Mouse (Mus musculus): ENCODE data around the gene Garem2. TPM values are rescaled to one million over a fixed set of nuclear protein-coding genes. Genes with fewer than 3 reads are reported as not detected.

The Garem2 gene
- polyA plus RNA-seq, 1 experiment from 2014 or later: 0.53 TPM

DNA sequence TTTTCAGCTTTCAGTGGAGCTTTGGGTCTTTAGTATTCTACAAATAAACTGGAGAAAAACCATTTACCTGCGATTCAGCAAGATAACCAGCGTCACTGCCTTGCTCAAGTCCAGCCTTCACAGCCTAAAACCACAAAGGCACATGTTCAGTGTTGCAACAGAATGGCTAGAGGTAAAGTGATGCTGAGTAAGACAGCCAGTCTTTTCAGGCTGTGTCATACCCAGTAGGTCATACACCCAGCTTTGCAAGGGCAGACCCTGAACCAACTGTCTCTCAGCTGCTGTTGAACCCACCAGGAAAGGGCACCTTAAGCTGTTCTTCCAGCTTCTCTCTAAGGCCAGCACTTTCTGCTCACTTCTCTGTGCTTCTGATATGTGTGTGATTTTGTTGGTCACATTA is 27.2 kb downstream of the Garem2 start:
- Histone ChIP-seq H3K4me3 (replicated peaks) (no peak overlapping the region), H3K4me2 (replicated peaks) (no peak overlapping the region), H3K4me1 (replicated peaks) (no peaks in the 10 kb centered on the region), H3K9ac (no peak overlapping the region), H3K36me3 (peaks cover 43% of the 10 kb centered on the region), H3K27me3 (replicated peaks) (no peaks in the 10 kb centered on the region), H3K9me3 (no peaks in the 10 kb centered on the region), H3K27ac (no peak overlapping the region)
- 92% methylated on average over 2 of the region's 2 CpGs for WGBS
- ATAC-seq: no peak

DNA sequence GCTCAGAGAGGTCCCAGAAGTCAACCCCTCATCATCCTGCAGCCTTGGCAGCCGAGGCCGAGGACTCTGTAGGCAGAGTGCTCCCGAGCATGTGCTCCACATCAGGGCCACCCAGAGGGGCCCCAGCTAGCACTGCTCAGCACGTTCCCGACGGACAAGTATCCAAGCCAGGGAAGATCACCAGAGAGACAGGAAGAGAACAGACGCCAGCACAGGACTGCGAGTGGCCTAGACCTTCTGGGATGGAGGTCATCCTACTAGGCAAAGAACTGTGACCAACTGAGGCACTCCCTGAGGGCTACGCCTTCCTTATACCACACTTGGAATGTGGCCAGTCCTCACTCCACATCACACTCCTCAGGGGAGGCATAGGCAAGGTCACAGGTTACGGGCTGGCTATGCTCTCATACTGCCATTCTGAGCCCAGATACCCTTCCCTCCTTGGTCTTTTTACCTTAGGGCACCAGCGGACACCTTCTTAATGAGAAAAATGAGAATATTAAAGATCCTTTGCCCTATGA is 30.8 kb downstream of the Garem2 start:
- Histone ChIP-seq H3K4me3 (replicated peaks) (no peak overlapping the region), H3K4me1 (replicated peaks) (no peaks in the 10 kb centered on the region), H3K4me2 (replicated peaks) (no peak overlapping the region), H3K36me3 (peaks cover 42% of the 10 kb centered on the region), H3K9ac (no peak overlapping the region), H3K9me3 (no peaks in the 10 kb centered on the region), H3K27me3 (replicated peaks) (no peaks in the 10 kb centered on the region), H3K27ac (no peak overlapping the region)
- WGBS: 92% methylated on average over 11 of the region's 11 CpGs
- no peak for ATAC-seq

DNA sequence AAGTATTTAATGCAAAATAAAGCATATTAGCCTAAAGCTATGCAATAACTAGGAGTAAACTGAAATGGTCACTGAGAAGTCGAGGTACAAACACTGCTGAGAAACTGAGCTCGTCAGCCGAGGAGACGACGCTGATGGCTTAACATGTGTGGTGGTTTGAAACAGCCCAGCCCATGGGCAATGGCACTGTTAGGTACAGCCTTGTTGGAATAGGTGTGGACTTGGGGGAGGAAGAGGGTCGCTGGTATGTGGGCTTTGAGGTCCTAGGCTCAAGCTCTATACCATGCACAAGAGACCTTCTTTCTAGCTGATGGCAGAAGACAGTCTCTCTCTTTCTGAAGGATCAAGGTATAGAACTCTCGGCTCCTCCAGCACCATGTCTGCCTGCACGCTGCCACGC is 32.3 kb downstream of the Garem2 start:
- no peak for ATAC-seq
- peaks cover 41% of the 10 kb centered on the region for H3K36me3 ChIP-seq
- H3K9ac ChIP-seq: no peak overlapping the region
- WGBS: 88% methylated on average over 9 of the region's 9 CpGs
- no peak overlapping the region for H3K4me2 ChIP-seq (replicated peaks)
- H3K4me1 ChIP-seq (replicated peaks): no peaks in the 10 kb centered on the region
- no peaks in the 10 kb centered on the region for H3K9me3 ChIP-seq
- no peaks in the 10 kb centered on the region for H3K27me3 ChIP-seq (replicated peaks)
- H3K27ac ChIP-seq: no peak overlapping the region
- no peak overlapping the region for H3K4me3 ChIP-seq (replicated peaks)

DNA sequence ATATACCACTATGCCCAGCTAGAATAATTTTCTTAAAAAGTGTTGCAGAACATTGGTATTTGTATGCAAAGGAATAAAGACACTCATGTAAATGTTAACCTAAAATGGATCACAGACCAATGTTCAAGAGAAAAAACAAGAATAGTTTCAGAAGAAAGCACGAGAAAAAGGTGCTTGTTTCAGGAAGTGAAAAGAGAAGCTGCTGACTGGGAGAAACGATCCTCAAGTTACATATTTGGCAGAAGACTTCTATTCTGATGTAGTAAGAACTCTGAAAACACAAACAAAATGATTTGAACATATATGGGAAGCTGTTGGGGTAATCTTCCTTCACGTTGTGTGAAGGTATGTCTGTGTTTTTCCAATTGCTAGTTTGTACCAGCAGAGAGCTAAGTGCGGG is 33.2 kb downstream of the Garem2 start:
- 87% methylated on average over 4 of the region's 4 CpGs for WGBS
- Histone ChIP-seq H3K27ac (no peak overlapping the region), H3K9ac (no peak overlapping the region), H3K4me3 (replicated peaks) (no peak overlapping the region), H3K4me2 (replicated peaks) (no peak overlapping the region), H3K36me3 (peaks cover 41% of the 10 kb centered on the region), H3K4me1 (replicated peaks) (no peaks in the 10 kb centered on the region), H3K27me3 (replicated peaks) (no peaks in the 10 kb centered on the region), H3K9me3 (no peaks in the 10 kb centered on the region)
- ATAC-seq: no peak

DNA sequence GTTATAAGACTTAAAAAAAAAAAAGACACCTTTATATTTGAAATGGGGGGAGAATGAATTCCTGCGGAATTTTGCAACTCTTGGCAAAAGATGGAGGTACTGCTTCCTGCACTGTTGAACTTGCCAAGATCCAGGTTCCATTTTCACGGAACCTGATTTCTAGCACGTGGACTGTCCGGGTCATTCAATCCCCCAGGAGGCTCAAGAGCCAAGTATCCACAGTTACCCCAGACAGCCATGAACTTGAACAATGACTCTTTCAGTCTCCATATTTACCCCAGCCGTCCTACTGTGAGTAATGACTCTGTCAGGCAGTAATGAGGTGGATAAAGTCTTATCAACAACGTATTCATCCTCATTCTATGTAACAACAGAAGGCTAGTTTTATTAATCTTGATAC is 41.6 kb downstream of the Garem2 start:
- WGBS: 83% methylated on average over 6 of the region's 6 CpGs
- no peak for ATAC-seq
- no peaks in the 10 kb centered on the region for H3K4me1 ChIP-seq (replicated peaks)
- H3K4me2 ChIP-seq (replicated peaks): no peak overlapping the region
- no peak overlapping the region for H3K27ac ChIP-seq
- no peak overlapping the region for H3K4me3 ChIP-seq (replicated peaks)
- H3K27me3 ChIP-seq (replicated peaks): no peaks in the 10 kb centered on the region
- H3K9me3 ChIP-seq: no peaks in the 10 kb centered on the region
- H3K36me3 ChIP-seq: peaks cover 25% of the 10 kb centered on the region
- no peak overlapping the region for H3K9ac ChIP-seq

DNA sequence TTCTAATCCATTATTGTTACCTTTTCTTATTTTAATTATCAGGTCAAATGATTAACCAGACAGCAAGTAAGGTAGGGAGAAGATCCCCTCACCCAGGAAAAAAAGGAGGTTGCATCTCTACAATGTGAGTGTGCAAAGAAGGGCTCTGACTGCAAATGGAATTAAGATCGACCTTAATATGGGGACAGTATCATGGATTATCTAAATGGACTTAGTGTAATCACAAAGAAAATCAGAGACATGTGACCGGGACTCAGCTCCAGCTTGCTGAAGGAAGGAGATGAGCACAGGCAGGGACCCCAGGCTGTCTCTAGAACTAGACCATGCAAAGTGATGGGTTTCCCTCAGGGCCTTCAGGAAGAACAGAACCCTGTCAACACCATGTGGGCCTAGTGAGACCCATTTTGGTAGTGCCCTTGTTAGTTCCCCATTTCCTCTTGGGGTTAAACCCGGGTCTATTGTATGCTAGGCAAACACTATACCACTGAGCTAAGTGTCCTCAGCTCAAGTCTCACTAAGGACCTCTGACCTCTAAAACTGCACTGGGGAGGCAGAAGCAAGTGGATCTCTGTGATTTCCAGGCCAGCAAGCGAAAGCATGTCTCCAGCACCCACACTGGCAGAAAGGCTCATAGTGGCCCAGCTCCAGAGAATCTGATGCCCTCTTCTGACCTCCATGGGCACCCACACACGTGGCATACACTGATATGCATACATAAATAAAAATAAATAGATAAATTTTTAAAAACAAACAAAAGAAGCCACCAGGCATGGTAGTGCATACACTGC is 43.4 kb downstream of the Garem2 start:
- H3K4me3 ChIP-seq (replicated peaks): no peak overlapping the region
- H3K4me1 ChIP-seq (replicated peaks): 0 out of 2 replicates have a peak, but pooled peaks cover 2% of the 10 kb centered on the region
- no peaks in the 10 kb centered on the region for H3K9me3 ChIP-seq
- H3K4me2 ChIP-seq (replicated peaks): no peak overlapping the region
- H3K27me3 ChIP-seq (replicated peaks): no peaks in the 10 kb centered on the region
- no peak overlapping the region for H3K27ac ChIP-seq
- no peak for ATAC-seq
- peaks cover 21% of the 10 kb centered on the region for H3K36me3 ChIP-seq
- H3K9ac ChIP-seq: no peak overlapping the region
- WGBS: 84% methylated on average over 5 of the region's 5 CpGs

DNA sequence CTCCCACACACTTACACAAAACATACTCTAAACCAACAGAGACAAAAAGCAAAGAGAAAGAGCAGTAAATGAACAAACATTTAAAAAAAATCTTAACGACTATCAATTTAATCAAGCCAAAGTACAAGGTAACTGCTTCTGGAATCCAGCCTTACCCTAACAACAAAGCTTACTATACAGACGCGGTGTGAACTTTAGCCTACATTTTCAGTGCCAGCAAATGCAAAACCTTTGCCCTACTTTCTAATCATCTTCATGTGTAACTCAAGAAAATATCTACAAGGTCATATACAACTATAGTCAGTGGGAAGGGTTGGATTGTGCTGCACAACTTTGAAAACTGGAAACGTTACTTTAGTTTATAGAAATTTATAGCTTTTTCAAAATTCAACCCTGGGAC is 47.0 kb downstream of the Garem2 start:
- Histone ChIP-seq H3K27me3 (replicated peaks) (no peaks in the 10 kb centered on the region), H3K9me3 (no peaks in the 10 kb centered on the region), H3K4me3 (replicated peaks) (no peak overlapping the region), H3K4me2 (replicated peaks) (peak overlapping the region; percentile 17; the same call in 1 of the 2 replicates), H3K9ac (no peak overlapping the region), H3K4me1 (replicated peaks) (0 out of 2 replicates have a peak, but pooled peaks cover 7% of the 10 kb centered on the region), H3K36me3 (0 out of 2 replicates have a peak, but pooled peaks cover 3% of the 10 kb centered on the region), H3K27ac (no peak overlapping the region)
- ATAC-seq: peak; percentile 60
- 58% methylated on average over 4 of the region's 4 CpGs for WGBS

DNA sequence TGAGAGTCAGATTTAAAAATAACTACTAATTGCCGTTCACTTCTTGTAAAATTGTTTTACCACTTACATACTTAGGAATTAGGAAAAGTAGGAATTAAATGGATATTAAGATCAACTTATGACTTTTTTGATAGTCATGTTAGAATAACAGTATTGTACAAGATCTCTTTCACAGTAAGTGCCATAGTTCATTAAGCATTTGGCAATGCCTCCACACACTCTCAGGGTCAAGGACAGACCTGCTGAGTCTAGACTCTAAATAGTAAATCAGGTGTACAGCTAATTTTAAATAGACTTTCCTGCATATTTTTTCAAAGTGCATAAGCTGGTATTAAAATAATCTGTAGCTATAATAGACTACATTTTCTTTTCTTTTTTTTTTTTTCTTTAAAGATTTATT is 47.5 kb downstream of the Garem2 start:
- H3K4me2 ChIP-seq (replicated peaks): no peak overlapping the region
- no peak overlapping the region for H3K27ac ChIP-seq
- no peak overlapping the region for H3K4me3 ChIP-seq (replicated peaks)
- H3K9me3 ChIP-seq: no peaks in the 10 kb centered on the region
- ATAC-seq: no peak
- 0 out of 2 replicates have a peak, but pooled peaks cover 3% of the 10 kb centered on the region for H3K36me3 ChIP-seq
- 69% methylated on average over 1 of the region's 1 CpGs for WGBS
- no peak overlapping the region for H3K9ac ChIP-seq
- no peaks in the 10 kb centered on the region for H3K27me3 ChIP-seq (replicated peaks)
- H3K4me1 ChIP-seq (replicated peaks): 0 out of 2 replicates have a peak, but pooled peaks cover 7% of the 10 kb centered on the region

DNA sequence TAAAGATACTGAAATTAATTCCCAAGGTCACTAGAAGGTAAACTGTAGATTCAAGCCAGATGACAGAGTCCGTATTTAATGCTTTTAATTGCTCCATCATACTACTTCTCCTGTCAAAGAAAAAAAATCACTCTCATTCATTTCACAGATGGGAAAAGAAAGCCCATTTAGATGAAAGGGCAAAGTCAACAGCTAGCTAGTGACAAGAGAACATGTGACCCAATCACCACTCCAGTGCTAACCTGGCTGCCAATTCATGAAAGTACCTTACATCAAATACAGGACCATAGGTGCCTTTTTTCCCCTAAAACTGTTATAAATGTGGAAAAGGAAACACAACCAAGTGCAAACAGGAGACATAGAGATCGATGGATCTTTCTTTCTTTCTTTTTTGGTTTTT is 48.3 kb downstream of the Garem2 start:
- no peaks in the 10 kb centered on the region for H3K27me3 ChIP-seq (replicated peaks)
- no peak for ATAC-seq
- no peak overlapping the region for H3K9ac ChIP-seq
- no peak overlapping the region for H3K27ac ChIP-seq
- no peak overlapping the region for H3K4me3 ChIP-seq (replicated peaks)
- 0 out of 2 replicates have a peak, but pooled peaks cover 7% of the 10 kb centered on the region for H3K4me1 ChIP-seq (replicated peaks)
- H3K9me3 ChIP-seq: no peaks in the 10 kb centered on the region
- 0 out of 2 replicates have a peak, but pooled peaks cover 3% of the 10 kb centered on the region for H3K36me3 ChIP-seq
- H3K4me2 ChIP-seq (replicated peaks): peak overlapping the region; percentile 33; the same call in 1 of the 2 replicates
- WGBS: 89% methylated on average over 2 of the region's 2 CpGs

DNA sequence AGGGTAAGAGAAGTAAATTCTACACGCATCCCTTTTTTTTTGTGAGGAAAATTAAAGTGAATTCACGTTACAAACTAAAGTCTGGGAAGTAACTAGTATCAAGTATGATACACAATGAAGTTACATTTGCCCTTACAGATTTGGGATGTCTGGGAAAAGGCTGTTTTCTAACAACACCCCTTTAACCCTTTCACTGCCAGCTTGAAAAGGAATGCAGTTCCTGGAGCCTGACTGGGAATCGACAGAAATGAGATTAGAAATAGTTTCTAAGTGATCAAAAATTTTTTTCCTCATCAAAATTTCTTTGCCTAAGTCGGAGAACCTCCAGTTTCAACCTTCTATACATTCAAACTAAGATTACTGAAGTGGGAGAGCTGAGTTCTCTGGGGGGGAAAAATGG is 49.1 kb downstream of the Garem2 start:
- peak overlapping the region; percentile 89 for H3K4me3 ChIP-seq (replicated peaks)
- no peaks in the 10 kb centered on the region for H3K27me3 ChIP-seq (replicated peaks)
- peak overlapping the region; percentile 93; the same call in 1 of the 2 replicates for H3K27ac ChIP-seq
- 0 out of 2 replicates have a peak, but pooled peaks cover 7% of the 10 kb centered on the region for H3K4me1 ChIP-seq (replicated peaks)
- H3K36me3 ChIP-seq: 0 out of 2 replicates have a peak, but pooled peaks cover 2% of the 10 kb centered on the region
- no peak for ATAC-seq
- H3K9ac ChIP-seq: peak overlapping the region; percentile 92
- peak overlapping the region; percentile 66 for H3K4me2 ChIP-seq (replicated peaks)
- 22% methylated on average over 4 of the region's 4 CpGs for WGBS
- no peaks in the 10 kb centered on the region for H3K9me3 ChIP-seq

DNA sequence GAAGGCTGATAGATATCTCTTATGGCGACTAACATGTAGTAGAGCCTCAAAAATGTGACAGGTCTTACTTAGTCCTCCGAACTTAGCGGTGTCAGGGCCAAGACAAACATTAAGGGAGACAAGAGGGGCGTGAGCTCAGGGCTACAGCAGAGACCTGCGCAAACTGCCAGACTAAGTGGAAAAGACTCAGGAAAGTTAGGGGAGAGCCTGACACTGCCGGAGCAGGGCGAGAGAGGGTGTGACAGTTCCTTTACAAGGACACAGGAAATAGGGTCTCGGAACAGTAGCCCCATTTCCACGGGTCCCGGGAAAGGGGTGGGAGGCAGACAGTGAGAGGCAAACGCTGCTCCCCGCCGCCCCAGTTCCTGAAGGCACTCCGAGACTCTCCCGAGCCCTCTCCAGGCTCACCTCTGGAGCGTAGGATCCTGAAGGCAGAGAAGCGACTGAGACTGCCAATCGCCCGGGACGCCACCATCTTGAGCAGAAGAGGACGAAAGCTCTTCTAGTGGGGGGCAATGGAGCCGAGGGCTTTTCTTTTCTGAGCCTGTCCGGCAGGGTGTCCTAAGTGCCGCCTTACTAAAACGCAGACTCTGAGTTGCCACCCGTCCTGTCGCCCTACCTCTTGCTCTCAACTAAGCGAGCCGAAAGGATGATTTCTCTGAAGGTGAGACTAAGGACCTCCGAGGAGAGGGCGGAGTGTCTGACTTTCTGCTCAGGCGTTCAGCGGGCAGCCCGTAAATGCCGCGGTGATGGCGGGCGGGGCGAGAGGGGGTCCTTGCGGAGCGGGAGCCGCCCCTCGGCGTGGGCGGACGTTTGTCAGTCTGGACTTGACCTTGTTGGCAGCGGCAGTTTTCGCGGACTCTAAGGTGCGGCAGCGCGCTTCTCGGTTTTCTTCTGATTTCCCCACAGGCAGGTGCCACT is 49.8 kb downstream of the Garem2 start, which contains the start of the genes Hadha and Hadhb:
Gene Hadha, minus strand, starts transcription at position 689 of the 921 bp plus-strand sequence.
Gene Hadhb, plus strand, starts transcription at position 775 of the 921 bp plus-strand sequence.
- Histone ChIP-seq H3K27me3 (replicated peaks) (no peaks in the 10 kb centered on the region), H3K36me3 (no peaks in the 10 kb centered on the region), H3K4me1 (replicated peaks) (0 out of 2 replicates have a peak, but pooled peaks cover 7% of the 10 kb centered on the region), H3K4me2 (replicated peaks) (peak within 1 kb of the TSS; percentile 66), H3K27ac (peak within 1 kb of the TSS; percentile 93), H3K4me3 (replicated peaks) (peak within 1 kb of the TSS; percentile 89), H3K9ac (peak within 1 kb of the TSS; percentile 92), H3K9me3 (no peaks in the 10 kb centered on the region)
- WGBS: under 1% methylated on average over 53 of the region's 53 CpGs
- ATAC-seq: peak; percentile 88

DNA sequence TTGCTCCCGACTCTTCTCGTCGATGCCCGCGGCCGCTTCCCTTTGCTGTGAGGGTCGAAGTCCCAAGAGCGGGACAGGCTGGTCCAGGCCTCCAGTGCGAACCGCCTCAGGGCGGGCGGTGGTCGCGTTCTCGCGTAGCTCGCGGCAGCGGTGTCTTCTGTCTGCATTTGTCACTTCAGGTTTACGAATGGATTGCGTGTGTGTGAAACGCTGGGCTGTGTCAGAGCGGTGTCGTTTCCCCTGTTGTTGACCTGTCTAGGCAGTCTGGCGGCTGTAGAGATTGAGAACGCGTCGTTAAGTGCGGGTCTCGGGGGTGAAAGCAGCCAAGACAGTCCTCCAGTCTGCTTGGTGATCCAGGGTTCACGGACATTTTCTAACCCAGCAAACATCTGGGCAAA is 50.4 kb downstream of the Garem2 start:
- H3K9me3 ChIP-seq: no peaks in the 10 kb centered on the region
- peak overlapping the region; percentile 66 for H3K4me2 ChIP-seq (replicated peaks)
- WGBS: 0% methylated on average over 31 of the region's 31 CpGs
- H3K9ac ChIP-seq: peak overlapping the region; percentile 92
- peak; percentile 52 for ATAC-seq
- peak overlapping the region; percentile 89 for H3K4me3 ChIP-seq (replicated peaks)
- H3K36me3 ChIP-seq: no peaks in the 10 kb centered on the region
- peak overlapping the region; percentile 93 for H3K27ac ChIP-seq
- H3K4me1 ChIP-seq (replicated peaks): 0 out of 2 replicates have a peak, but pooled peaks cover 7% of the 10 kb centered on the region
- no peaks in the 10 kb centered on the region for H3K27me3 ChIP-seq (replicated peaks)
